Mouse (Mus musculus) subcutaneous adipose tissue, adult 2 months (tissue): ENCODE measurements around the gene Olfr1275. TPM values are rescaled to one million over a fixed set of nuclear protein-coding genes. Genes with fewer than 3 reads are reported as not detected.

ENCODE experiments used
- polyA plus RNA-seq: library from polyadenylated mRNA; depleted of rRNA; stranded (reverse); fragments of >200 nt; gene quantifications from 2 replicates; pipeline ENCODE4 v1.2.3, GENCODE M21; 2012; ENCODE audit warnings: low replicate concordance; rRNA removed

The Olfr1275 gene
- not detected in 2 replicates for polyA plus RNA-seq

GRCm38 (mm10) chr2:111235186-111235585 lies at the start of gene Olfr1275:
Gene Olfr1275 (minus strand): TSS chr2:111235286.

DNA sequence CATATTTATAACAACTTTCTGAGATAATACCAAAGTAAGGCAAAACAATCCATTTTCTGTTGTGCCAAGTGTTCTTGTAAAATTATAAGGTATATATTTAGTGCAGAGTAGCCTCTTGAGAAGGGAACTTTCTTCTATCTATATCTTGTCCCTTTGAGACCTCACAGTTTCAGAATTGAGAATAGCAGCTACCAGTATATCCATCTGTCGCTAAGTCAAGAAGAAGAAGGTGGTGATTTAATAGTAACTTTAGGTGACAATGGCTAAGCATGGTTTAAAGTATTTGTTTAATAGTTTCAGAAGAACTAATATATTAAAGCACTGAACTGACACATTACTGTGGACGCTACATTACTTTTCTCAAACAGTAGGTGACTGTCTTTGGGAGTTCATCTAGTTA lies 38.9 kb upstream of the Olfr1275 start, which contains the start of gene Olfr1277:
TSS of gene Olfr1277 (minus strand) at position 101 of the 400 bp plus-strand sequence.

DNA sequence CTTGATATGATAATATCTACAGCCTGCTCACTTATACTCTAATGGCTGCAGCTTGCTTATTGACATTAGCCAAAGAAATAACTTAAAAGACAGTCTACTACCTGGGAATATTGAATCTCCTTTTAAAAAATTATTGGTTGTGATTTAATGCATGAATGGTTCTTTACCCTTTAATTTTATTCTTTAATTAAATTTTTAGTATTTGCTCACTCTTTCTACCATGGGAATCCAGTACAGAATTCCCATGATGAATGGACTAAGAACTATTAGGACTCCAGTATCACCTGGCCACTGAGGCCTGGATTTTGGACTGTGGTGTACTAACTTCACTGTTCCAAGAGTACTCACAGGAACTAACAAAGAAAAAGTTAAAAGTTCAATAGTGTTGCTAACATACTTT lies 19.1 kb upstream of the Olfr1275 start, which contains the start of gene Olfr1276:
TSS of gene Olfr1276 (plus strand) at position 301 of the 400 bp plus-strand sequence.

DNA sequence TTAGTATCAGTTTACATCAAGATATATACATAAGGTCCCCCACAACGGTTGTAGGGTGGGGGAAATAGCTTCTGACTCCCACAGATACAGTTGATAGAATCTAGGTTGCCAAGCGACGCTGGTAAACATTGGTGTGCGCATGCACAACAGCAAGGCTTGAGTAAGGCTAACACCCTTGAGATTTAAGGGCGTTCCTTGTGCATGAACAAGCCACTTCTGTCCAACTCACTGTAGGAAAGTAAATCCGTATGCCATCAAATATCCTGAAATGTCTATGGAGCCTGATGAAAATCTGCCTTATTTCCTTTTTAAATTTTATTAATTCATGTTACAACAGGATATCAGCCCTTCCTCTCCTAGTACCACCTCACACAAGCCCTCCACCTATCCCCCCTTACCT lies 5.6 kb downstream of the Olfr1275 start, which contains the start of gene 4930430A15Rik:
TSS of gene 4930430A15Rik (minus strand) at position 101 of the 400 bp plus-strand sequence.

Other genes starting within 250 kb of the Olfr1275 start
- not detected in 2 replicates for gene Gm13941, start 129.3 kb downstream of the Olfr1275 start, polyA plus RNA-seq
- not detected in 2 replicates for gene Gm15130, start 82.3 kb downstream of the Olfr1275 start, polyA plus RNA-seq
- not detected in 2 replicates for gene 4930430A15Rik, start 5.7 kb downstream of the Olfr1275 start, polyA plus RNA-seq
- gene Olfr1276, start 19.2 kb upstream of the Olfr1275 start, polyA plus RNA-seq: not detected in 2 replicates
- gene Olfr1277, start 38.8 kb upstream of the Olfr1275 start, polyA plus RNA-seq: not detected in 2 replicates
- gene Olfr1278, start 54.9 kb upstream of the Olfr1275 start, polyA plus RNA-seq: not detected in 2 replicates
- gene Olfr1279, start 65.3 kb upstream of the Olfr1275 start, polyA plus RNA-seq: not detected in 2 replicates
- gene Olfr1280, start 78.7 kb upstream of the Olfr1275 start, polyA plus RNA-seq: not detected in 2 replicates
- gene Olfr1281, start 91.2 kb upstream of the Olfr1275 start, polyA plus RNA-seq: not detected in 2 replicates
- gene Olfr1282, start 100.8 kb upstream of the Olfr1275 start, polyA plus RNA-seq: not detected in 2 replicates
- gene Olfr1283, start 131.5 kb upstream of the Olfr1275 start, polyA plus RNA-seq: not detected in 2 replicates
- not detected in 2 replicates for gene Olfr1284, start 140.2 kb upstream of the Olfr1275 start, polyA plus RNA-seq
- gene Olfr1286, start 187.8 kb upstream of the Olfr1275 start, polyA plus RNA-seq: not detected in 2 replicates
- gene Olfr1287, start 213.9 kb upstream of the Olfr1275 start, polyA plus RNA-seq: not detected in 2 replicates
- gene Olfr1288, start 238.8 kb upstream of the Olfr1275 start, polyA plus RNA-seq: not detected in 2 replicates
- gene Olfr1289, start 245.5 kb upstream of the Olfr1275 start, polyA plus RNA-seq: not detected in 2 replicates